Mouse (Mus musculus): ENCODE measurements around the gene Ift88.

GRCm38 (mm10) chr14:57489696-57490095 lies 65.8 kb downstream of the Ift88 start:
- no peak for TF ChIP-seq GATA1 (IDR thresholded peaks at IDR 0.05; ENCODE audit: low read length)
- TF ChIP-seq TAL1 (IDR thresholded peaks at IDR 0.05; ENCODE audit: low read length), result no peak

Data from erythroblast, embryonic 14.5 days (primary cell).